Mouse (Mus musculus) kidney, postnatal 0 days (tissue): ENCODE measurements around the gene Xlr3b. TPM values are rescaled to one million over a fixed set of nuclear protein-coding genes. Genes with fewer than 3 reads are reported as not detected.
"Not testable (repeated sequence)": the region's sequence is repeated elsewhere in the genome, so short reads cannot be mapped to it uniquely, and the experiment has no call there.

ENCODE experiments used
- ATAC-seq: fragments of 200-750 bp; cut with Nextera tagmentation; replicated peaks from 2 replicates; pipeline ENCODE4 v1.8.0; 2017; ENCODE audit warnings: low read depth, moderate number of reproducible peaks, moderate TSS enrichment, moderate library complexity; ENCODE audit not compliant: low FRiP score
- DNase-seq: peaks from one replicate; pipeline ENCODE4 v3.0.0-alpha.2; 2016; ENCODE audit warnings: low spot score
- H3K27ac ChIP-seq: fragments of 300-500 bp; sonication (generic); 2 replicates; pipeline ENCODE4 v1.5.1; 2014; ENCODE audit warnings: mild to moderate bottlenecking
- H3K27me3 ChIP-seq: fragments of 300-500 bp; sonication (generic); 2 replicates; pipeline ENCODE4 v1.6.1; 2014; ENCODE audit warnings: low read length, mixed read lengths; ENCODE audit not compliant: insufficient read depth
- H3K36me3 ChIP-seq: fragments of 300-500 bp; sonication (generic); 2 replicates; pipeline ENCODE4 v1.6.1; 2014; ENCODE audit warnings: low read length, mixed read lengths; ENCODE audit not compliant: insufficient read depth
- H3K4me1 ChIP-seq: fragments of 300-500 bp; sonication (generic); replicated peaks from 2 replicates; pipeline ENCODE4 v1.6.1; 2014; ENCODE audit warnings: antibody characterized with exemption, low read length, mixed read lengths; ENCODE audit not compliant: insufficient read depth
- H3K4me2 ChIP-seq: fragments of 300-500 bp; sonication (generic); 2 replicates; pipeline ENCODE4 v1.6.1; 2014; ENCODE audit warnings: mild to moderate bottlenecking, low read length, moderate library complexity, mixed read lengths
- H3K4me3 ChIP-seq: fragments of 300-500 bp; sonication (generic); replicated peaks from 2 replicates; pipeline ENCODE4 v1.5.1; 2014; ENCODE audit warnings: low read depth, low read length
- H3K9ac ChIP-seq: fragments of 300-500 bp; sonication (generic); 2 replicates; pipeline ENCODE4 v1.6.1; 2014; ENCODE audit warnings: low read depth, low read length
- H3K9me3 ChIP-seq: fragments of 300-500 bp; sonication (generic); replicated peaks from 2 replicates; pipeline ENCODE4 v1.6.1; 2016; ENCODE audit warnings: low read length, inconsistent platforms, mixed read lengths
- CTCF ChIP-seq: IDR thresholded peaks from 2 replicates; pipeline ENCODE4 v1.5.1; 2016; ENCODE audit warnings: antibody characterized with exemption, low read depth, mild to moderate bottlenecking, moderate library complexity
- WGBS: fragments of 180-500 bp; shearing (Covaris S2); extraction: QIAGEN DNeasy Blood & Tissue Kit; methylation state at CpG from one replicate; pipeline ENCODE4 v1.1.7; 2014; 5-methylcytosine and 5-hydroxymethylcytosine counted together
- polyA plus RNA-seq: library from polyadenylated mRNA; unstranded; fragments of >200 nt; fragmentation: Nextera tagmentation; extraction: Ambion mirVana; gene quantifications from 2 replicates; pipeline ENCODE4 v1.2.1, GENCODE M21; 2015

Xlr3b gene
- polyA plus RNA-seq, result 1.2 and 26.3 TPM in 2 replicates

DNA sequence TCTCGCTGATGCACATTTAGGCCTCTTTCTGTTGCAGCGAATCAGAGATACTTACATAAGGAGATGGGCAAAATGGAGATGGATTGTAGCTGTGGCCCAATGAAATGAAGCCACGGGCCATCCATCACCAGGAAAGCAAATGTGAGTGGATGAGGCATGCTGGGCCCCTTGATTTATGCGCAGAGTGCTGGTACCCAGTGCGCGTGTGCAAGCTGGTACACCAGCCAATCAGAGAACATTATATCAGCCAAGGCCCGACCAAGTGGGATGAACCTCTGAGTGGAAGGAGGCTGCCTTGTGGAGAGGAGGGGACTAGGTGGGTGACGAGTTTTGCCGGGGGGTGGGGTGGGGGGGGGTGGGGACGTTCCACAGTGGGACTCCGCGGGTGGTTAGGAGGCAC is at the start of gene Xlr3b:
Xlr3b (plus strand) TSS at position 274 of the 400 bp plus-strand sequence.
- H3K36me3 ChIP-seq, H3K4me1 ChIP-seq, DNase-seq, H3K9ac ChIP-seq, H3K27ac ChIP-seq, H3K9me3 ChIP-seq, H3K4me3 ChIP-seq, H3K27me3 ChIP-seq, H3K4me2 ChIP-seq: not testable (repeated sequence)
- 79% methylated on average over 12 of the region's 12 CpGs for WGBS
- ATAC-seq, result 0 out of 2 replicates have a peak, but pooled peaks have one; percentile 33

DNA sequence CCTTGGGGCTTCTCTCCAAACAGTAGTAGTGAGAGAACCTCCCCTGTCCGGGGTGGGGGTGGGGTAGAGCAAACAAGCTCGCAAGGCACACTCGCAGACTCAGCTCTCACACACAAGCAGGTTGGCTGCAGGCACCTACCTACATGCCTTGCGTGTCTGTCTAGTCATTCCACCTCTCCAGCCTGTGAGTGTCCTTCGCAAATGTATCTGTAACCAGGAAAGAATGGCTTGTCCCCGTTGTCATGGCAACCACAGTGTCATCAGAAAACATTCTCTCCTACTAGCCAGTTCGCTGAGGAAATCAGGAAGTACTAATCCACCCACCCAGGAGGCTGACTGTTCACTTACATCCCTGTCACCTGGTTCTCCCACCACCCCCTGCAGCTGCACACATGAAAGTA is 48.8 kb upstream of the Xlr3b start:
- no CpG with 5 or more reads among the region's 7 CpGs for WGBS
- peak; percentile 59; the same call in 1 of the 2 replicates for ATAC-seq
- H3K36me3 ChIP-seq, H3K27ac ChIP-seq, H3K9me3 ChIP-seq, H3K4me2 ChIP-seq, H3K27me3 ChIP-seq, H3K4me1 ChIP-seq, H3K4me3 ChIP-seq, DNase-seq, H3K9ac ChIP-seq: not testable (repeated sequence)

DNA sequence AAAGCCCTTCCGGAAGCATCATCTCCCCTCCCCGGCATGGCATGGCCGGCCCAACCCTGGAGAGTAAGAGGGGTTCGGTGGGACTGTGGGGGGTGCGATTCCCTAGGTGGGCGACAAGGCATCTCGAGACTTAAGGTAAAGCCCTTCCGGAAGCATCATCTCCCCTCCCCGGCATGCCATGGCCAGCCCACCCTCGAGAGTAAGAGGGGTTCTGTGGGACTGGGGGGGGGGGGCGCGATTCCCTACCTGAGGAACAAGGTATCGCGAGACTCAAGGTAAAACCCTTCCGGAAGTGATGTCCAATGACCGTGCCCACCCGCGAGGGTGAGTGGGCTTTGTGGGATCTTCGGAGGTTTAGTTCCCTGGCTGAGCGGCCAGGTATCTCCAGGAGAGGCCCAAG is 43.5 kb upstream of the Xlr3b start, which contains the start of gene Xlr5b:
Xlr5b (plus strand) TSS at position 301 of the 400 bp plus-strand sequence.
- H3K27me3 ChIP-seq, H3K9me3 ChIP-seq, H3K27ac ChIP-seq, H3K4me2 ChIP-seq, H3K9ac ChIP-seq, DNase-seq, H3K4me1 ChIP-seq, ATAC-seq, H3K4me3 ChIP-seq, H3K36me3 ChIP-seq: not testable (repeated sequence)
- no CpG with 5 or more reads among the region's 20 CpGs for WGBS

DNA sequence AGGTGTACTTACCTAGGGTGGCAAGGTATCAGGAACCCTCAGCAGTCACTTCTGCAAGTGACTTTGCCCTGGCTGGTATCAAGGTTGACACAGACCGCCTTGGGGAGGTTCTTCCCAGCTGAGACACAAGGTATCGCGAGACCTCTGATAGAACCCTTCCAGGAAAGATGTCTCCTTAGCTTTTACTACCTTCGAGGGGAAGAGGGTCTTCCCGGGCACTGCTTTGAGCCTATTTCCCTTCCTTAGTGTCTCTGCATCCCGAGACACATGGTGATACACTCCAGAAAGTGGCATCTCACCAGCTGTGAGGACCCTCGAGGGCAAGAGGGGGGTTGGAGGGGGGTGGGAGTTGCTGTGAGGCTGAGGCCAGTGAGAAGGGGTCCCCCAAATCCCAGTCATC is 42.7 kb upstream of the Xlr3b start, which contains the start of gene DXBay18:
DXBay18 (minus strand) TSS at position 101 of the 400 bp plus-strand sequence.
- not testable (repeated sequence) for H3K9me3 ChIP-seq, H3K4me3 ChIP-seq, H3K27ac ChIP-seq, H3K4me2 ChIP-seq, H3K36me3 ChIP-seq, H3K27me3 ChIP-seq, ATAC-seq, DNase-seq, H3K4me1 ChIP-seq, H3K9ac ChIP-seq
- no CpG with 5 or more reads among the region's 7 CpGs for WGBS

DNA sequence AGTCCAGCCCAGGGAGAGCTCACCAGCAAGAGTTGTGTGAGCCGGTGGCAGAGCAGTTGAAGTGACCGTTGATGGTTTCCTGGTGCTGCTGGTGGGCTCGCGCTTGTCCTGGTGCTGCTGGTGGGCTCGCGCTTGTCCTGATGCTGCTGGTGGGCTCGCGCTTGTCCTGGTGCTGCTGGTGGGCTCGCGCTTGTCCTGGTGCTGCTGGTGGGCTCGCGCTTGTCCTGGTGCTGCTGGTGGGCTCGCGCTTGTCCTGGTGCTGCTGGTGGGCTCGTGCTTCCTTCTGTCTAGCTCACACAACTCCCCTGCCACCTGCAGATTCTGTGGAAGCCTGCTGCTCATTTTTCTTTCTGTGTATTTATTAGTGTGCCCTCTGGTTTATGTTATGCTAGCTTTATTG is 15.1 kb upstream of the Xlr3b start, which contains the start of gene Spin2d:
Spin2d (minus strand) TSS at position 101 of the 400 bp plus-strand sequence.
- not testable (repeated sequence) for H3K27me3 ChIP-seq, H3K9me3 ChIP-seq, H3K36me3 ChIP-seq, H3K27ac ChIP-seq, H3K4me2 ChIP-seq, DNase-seq, H3K9ac ChIP-seq, H3K4me1 ChIP-seq, ATAC-seq, H3K4me3 ChIP-seq
- WGBS, result 78% methylated on average over 6 of the region's 15 CpGs

DNA sequence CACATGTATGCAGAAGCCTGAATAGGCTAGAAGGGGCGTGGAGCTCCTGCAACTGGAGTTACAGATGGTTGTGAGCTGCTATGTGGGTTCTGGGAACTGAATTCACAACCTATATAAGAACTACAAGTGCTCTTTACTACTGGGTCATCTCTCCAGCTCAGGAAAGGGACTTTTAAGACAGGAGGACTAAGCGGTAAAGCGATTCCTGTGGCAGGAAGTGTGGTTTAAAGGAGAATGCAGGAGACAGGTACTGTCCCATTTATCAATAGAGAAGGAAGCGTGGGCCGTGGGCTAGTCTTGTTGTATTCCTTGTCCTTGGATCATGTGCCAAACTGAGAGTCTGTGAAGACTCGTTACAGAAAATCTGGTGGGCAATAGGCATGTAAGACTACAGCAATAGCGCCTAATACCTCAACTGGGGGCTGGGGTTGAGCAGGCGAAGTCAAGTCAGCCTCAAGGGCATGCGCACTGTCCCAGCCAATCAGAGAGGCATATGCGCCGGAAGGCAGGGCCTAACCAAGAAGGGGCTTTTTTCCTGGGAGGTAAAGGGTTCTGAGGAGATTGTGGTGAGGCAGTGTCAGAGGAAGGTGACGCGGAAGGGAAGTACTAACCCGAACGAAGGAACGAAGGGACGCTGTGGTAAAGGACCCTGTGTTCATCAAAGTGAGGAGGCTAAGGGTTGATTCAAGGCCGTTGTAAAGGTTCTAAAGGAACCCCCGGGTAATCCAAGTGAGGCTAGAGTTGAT is 22.0 kb downstream of the Xlr3b start, which contains the start of gene Xlr4b:
Xlr4b (plus strand) TSS at position 515 of the 746 bp plus-strand sequence.
- H3K4me3 ChIP-seq, DNase-seq, H3K4me2 ChIP-seq, H3K27ac ChIP-seq, H3K9me3 ChIP-seq, ATAC-seq, H3K9ac ChIP-seq, H3K36me3 ChIP-seq, H3K27me3 ChIP-seq, H3K4me1 ChIP-seq: not testable (repeated sequence)
- 74% methylated on average over 11 of the region's 19 CpGs for WGBS

DNA sequence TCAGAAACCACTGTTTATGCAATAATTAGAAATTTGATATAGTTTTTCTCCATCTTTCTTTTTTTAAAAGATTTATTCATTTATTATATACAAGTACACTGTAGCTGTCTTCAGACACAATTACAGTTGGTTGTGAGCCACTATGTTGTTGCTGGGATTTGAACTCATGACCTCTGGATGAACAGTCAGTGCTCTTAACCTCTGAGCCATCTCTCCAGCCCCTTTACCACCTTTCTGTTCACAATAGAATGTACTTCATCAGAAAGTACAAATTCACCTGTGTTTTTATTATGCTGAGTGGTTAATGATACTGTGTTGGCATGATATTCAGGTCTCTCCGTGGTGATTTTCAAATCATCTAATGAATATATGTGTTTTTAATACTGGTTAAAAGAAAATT is 33.4 kb downstream of the Xlr3b start:
- no peak overlapping the region for H3K4me3 ChIP-seq
- no peak overlapping the region for H3K27ac ChIP-seq
- H3K9ac ChIP-seq, result no peak overlapping the region
- H3K4me1 ChIP-seq, result no peaks in the 10 kb centered on the region
- H3K27me3 ChIP-seq, result no peaks in the 10 kb centered on the region
- 56% methylated on average over 1 of the region's 1 CpGs for WGBS
- ATAC-seq, result no peak
- H3K36me3 ChIP-seq, result no peaks in the 10 kb centered on the region
- H3K9me3 ChIP-seq, result no peaks in the 10 kb centered on the region
- no peak for DNase-seq
- H3K4me2 ChIP-seq, result no peak overlapping the region
- no peak for TF ChIP-seq CTCF
